Mouse (Mus musculus): ENCODE measurements around the gene Sec22b.

The Sec22b gene

DNA sequence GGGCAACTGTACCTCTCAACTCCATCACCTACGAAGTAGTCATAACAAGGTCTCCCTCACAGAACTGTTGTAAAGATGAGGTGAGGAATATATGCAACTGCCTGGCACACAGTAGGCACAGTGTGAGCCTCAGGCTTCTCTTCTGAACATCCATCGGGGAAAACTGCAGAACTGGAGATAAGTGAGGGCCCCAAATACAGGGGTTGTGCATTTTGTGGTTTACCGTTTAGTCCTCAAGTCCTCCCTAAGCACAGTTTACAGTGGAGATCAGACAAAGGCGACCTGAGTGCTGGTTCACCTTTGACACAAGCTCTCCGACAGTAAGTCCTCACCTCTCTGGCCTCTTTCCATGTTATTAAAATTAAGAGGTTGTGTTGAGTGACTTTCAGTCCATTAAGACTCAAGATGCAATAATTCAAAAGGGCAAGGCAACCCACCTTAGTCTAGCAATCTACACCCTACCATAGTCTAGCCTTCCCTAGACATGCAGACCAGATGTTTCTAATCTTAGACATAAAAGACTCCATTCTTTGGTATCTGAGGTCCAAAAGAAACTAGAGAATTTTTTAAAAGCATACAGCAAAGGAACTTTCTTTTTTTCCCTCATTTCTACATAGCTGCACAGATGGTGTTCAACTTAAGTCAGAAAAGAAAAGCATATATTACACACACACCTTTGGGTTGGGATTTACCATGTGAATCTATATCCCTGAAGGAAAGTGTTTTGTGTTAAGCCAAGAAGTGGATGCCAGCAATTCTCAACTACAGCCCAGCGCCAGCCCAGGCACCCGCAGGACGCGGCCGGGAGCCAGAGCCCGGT lies 40.7 kb downstream of the Sec22b start:
- no peak for DNase-seq

DNA sequence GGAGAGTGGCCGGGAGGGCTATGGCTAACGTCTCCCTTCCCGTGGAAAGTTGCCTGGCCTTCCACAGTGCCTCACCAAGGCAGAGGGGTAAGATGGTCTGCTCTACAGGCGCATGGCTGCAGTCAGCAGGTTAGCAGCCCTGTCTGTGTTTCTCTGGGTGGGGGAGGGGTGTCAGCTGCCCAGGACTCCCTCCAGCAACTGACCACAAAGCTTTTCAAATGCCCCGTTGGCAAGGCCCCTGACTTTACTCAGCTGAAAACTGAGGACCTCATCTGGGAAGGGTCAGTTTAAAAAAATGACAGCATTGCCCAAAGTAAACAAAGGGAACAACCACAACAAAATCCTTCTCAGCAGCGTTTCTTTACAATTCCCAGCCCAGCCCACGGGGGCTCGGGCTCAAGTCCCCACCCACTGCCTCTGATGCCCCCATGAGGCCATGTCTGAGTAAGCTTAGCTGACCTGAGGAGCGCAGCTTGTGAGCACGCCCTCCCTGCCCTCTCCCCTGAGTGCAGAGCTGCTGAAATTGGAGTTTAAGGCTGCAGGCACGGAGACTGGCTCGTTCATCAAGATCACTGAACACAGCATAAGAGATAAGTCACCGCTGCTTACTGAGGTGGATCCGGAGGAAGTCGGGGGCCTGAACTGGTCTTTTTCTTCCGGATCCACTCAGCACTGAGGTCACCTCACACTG lies 41.4 kb downstream of the Sec22b start:
- peak; percentile 38 for DNase-seq

DNA sequence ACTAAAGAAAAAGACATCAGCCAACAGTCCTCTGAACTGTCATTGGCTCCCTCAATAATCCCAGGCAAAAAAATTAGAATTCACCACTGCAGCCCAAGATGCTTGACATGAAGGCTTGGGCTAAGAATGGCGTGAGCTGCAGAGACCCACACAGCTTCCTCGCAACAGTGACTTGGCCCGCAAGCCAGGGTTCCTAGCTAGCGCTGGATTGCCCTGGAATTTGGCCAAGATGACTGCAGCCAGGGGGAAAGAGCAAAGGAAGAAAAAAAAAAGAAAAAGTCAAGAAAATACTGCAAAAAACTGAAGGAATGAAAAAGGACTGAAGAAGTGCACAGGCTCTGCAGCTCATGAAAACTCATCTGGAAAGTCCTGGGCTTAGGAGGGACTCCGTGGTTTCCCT lies 43.5 kb downstream of the Sec22b start:
- no peak for DNase-seq

DNA sequence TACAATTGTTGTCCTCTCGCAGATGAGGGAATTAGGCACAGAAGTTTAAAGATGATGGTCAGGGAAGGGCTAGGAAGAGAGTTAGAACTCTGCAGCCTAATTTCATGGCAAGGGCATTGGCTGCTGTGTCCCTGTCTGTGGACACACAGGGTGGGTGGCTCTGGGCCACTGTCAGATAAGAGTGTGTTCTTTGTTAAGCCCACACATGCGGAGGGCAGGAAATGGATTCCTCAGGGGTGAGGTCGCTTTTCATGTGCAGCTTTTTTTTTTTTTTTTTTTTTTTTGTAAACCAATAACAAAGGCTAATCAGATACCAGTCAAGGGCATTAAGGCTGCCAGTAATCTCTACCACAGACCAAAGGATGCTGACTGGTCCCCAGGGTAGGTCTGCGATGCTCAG lies 45.4 kb downstream of the Sec22b start:
- no peak for DNase-seq

DNA sequence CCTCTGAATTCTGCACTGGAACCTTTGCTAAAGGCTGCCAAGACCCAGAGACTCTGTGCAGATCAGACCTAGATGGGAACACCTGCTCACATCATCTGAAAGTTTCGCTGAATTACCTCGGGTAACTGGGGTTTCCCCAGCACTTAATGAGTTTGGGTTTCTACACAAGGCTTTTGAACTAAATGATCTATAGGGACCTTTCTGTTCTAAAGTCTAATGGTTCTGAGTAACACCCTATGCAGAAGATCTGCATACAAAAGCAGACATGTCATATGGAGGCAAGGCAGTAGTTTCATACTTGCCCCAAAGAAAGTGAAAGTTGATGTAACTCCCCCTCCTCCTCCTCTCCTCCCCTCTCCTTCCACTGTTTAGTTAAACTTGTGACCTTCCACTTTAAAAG lies 47.5 kb downstream of the Sec22b start:
- no peak for DNase-seq

DNA sequence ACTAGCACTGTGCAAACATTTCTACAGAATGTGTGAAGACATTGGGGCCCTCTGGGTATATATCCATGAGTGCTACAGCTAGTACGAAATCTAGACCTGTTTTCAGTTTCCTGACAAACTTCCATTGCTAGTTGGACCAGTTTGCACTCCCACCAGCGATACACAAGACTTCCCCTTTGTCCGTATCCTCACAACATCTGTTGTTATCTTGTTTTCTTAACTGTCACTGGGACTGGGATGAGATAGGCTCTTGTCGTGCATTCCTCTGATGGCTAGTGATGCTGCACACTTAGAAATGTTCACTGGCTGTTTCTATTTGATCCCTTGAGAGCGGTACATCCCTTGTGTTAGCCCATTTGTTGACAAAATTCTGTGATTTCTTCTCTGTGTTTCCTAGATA lies 49.0 kb downstream of the Sec22b start:
- DNase-seq, result no peak

DNA sequence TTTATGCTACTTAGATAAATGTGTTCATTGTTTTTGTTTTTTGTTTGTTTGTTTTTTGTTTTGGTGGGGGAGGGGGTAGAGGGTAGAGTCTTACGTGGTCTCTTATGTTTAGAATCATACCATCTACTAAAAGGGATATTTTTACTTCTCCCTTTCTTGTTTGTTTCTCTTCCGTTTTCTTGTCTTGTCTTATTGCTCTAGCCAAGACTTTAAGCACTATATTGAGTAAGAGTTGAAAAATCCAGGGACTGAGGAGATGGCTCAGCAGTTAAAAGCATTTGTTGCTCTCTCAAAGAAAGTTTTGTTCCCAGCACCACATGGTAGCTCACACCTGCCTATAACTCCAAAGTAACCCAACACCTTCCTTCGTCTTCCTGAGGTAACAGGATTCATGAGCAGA lies 50.1 kb downstream of the Sec22b start:
- DNase-seq, result no peak

DNA sequence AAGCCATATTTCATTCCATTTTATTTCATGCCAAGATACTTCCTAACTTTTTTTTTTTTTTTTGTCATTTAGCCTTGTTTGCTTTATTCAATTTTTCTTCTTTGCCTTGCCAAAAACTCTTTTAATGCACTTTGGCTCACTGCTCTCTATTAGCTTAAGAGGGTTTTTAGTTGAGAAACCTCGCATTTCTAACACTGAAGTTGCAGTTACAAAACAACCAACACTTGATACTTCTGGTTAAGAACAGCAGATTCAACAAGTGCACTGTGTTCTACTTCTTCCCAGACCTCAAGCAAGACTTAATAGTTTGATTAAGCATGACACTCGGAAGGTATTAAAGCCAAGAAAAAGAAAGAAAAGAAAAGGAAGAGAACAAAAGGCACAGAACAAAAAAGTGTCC lies 52.2 kb downstream of the Sec22b start:
- DNase-seq, result no peak

DNA sequence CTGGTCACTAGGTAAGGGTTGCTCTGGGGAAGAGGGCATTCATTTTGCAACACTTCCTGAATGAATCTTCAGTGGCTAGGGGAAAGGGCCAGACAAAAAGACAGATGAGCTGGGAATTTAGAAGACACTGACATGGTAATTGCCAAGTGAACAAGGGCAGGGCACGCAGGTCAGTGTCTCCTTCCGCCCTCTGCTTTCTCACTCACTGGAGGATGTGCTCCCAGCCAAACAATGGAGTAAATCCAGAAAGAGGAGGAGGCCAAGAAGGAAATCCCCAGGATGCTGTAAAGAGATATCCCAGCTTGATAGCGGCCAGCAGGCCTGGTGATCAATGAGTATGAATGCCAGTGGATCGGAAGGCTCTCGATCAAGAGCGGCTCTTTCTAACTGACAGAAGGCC lies 55.3 kb downstream of the Sec22b start:
- no peak for DNase-seq

DNA sequence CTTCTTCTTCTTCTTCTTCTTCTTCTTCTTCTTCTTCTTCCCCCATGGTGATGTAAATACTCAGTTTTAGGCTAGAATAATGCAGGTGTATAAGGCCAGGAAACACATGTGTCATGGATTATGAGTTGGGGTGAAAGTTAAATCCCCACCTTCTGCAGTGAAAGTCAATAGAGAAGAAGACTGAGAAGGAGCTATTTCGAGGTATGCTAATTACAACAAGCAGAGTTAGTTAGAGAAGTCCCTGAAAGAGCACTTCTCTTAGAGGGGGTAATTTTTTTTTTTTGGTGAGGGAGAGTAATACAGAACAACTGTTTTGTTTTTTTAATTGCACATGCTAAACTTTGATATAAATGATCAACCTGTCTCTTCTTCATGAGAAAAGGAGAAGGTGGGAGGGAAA lies 55.9 kb downstream of the Sec22b start:
- DNase-seq, result no peak

DNA sequence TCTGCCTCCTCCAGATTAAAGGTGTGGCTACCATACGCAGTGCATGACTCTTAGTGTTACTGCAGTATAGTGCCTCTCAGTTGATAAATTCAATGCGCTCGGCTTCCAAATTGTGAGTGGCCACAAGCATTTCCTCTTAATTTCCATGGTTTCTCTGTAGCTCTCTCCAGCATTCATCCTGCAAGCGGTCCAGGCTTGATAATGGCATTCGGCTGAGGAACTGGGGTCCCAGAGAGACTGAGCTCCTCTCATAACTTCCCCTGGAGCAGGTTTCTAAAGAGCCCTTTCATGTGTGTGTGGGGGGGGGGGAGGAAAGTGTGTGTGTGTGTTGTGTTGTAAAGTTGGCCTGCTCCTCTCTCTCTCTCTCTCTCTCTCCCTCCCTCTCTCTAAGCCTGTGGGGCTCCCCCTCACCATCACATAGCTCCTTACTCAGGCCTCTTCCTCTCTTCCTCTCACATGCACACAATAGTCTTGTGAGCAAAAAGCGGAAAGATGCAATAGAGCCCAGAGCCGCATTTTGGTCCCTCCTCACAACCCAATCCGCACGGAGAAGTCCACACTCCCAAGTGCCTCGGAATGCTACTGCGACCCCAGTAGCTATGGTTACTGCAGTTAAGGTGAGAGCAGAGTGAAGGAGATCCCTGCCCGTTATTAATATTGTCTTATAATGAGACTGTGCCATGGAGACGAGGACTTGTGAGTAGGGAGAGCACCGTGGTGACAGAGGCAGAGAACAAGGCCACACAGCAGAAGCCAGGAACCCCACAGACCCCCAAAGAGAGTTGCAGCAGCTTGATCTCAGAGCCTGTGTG lies 60.0 kb downstream of the Sec22b start:
- no peak for DNase-seq

DNA sequence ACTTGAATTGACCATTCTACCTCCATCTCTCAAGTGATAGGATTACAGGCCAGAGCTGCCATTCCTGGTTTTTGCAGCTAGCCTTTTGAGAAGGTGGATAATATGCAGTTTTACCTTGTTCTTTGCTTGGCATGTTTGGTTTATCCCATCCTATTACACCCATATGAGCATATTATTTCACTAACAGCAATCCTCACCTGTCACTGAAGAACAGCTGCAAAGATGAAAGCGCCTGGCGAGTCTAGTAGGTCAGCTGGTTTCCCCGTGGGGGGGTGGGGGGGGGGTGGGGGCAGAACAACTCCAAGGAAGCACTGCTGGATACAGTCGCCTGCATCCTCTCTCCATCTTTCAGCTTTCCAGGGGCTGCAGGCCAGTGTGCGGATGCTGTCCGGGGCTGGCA lies 61.0 kb downstream of the Sec22b start:
- no peak for DNase-seq

DNA sequence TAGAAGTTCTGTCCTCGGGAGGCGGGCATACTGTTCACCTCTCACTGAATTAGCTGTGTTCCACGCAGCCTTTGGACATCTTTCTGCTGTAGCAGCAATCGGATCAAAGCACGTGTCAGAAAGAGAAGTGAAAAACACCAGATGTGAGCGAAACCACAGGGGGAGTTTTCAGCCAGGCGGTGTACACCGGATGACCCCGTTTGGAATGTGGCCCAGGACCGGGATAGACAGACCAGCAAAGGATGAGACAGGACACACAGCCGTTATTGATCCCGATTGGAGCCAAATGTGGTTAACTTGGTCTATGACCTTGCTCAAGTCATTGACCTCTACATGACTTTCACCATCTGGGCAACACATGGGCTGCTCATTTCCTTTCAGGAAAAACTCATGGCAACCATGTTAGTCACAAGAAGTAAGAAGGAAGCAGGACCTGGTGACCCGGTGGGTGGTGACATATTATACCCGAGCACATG lies 63.9 kb downstream of the Sec22b start:
- DNase-seq, result no peak

DNA sequence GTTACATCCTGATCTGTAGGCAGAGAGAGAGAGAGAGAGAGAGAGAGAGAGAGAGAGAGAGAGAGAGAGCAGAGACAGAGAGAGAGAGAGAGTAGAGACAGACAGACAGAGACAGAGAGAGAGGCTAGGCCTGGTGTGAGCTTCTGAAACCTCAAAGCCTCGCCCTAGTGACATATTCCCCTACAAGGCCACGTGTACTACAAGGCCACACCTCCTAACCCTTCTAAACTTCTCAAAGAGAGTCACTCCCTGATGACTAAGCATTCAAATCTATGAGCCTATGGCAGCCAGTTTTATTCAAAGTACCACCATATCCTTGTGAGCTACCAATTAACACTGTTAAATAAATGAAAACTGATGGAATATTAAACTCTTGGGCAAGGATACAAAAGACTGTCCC lies 66.6 kb downstream of the Sec22b start:
- DNase-seq, result no peak

DNA sequence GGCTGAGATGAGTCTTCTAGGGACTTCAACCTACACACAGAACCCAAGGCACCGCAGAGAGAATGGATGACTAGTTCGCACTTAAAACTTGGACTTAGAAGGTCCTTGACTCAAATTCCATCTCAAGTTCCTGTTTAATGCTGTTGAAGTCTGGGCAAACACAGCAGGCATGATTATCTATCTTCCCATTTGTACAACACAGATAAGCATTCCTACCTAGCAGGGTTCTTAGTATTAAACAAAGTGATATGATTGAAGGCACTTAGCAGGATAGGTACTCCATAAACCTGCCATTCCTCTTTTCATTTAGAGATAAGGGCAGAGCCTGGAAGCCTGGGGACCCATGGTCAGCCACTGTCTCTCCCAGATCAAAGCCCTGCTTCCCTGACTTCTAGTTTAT lies 67.2 kb downstream of the Sec22b start:
- no peak for DNase-seq

DNA sequence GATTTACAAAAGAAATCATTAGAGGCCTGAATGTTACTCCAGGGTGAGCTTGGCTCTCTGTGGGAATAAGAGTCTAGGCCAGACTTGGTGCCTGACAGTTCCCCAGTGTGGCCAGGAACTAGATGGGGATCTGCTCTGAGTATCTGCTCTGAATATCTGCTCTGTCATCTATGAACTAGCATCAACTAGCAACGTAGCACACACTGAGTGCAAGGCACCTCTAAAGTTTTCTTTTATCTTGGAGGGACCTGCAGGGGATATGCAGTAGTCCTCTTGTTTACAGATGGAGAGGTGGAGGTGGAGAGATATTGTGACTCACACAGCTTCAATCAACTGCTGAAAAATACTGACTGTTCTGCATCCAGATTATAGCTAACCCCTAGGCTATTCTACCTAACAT lies 68.0 kb downstream of the Sec22b start:
- no peak for DNase-seq

DNA sequence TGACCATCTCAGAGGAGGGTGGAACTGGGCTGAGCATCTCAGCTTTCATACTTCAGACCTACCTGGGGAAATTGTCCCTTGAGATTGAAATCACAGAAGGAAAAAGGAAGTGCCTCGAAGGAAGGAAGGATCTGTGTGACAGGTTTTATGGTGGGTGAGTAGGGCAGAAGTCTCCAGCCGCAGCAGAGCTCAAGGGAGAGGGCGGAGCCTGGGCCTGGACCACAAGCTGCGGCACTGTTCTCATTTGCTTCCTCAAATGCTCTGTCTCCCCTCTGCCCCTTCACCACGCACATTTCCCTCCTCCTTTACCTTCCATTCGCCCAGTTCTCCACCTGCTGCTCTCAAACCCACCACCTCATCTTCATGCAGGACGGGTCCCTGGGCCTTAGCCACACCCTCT lies 70.1 kb downstream of the Sec22b start:
- no peak for DNase-seq

DNA sequence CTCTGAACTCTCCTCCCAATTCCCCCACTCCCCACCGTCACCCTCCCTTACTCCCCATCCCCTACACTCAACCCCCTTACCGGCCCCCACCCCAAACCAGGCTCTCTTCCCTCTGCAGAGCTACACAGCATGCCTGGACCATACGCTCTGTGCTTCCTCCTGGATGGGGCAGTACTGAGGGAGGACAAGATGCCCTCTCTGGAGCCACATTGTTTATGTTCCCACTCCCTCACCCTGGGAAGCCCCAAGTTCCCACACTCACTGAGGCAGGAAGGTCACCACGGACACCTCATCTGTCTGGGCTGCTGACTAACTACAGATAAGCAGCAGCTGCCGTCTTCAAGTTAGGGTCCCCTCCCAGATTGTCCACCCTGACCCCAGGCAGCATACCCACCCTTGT lies 71.2 kb downstream of the Sec22b start:
- DNase-seq, result no peak

DNA sequence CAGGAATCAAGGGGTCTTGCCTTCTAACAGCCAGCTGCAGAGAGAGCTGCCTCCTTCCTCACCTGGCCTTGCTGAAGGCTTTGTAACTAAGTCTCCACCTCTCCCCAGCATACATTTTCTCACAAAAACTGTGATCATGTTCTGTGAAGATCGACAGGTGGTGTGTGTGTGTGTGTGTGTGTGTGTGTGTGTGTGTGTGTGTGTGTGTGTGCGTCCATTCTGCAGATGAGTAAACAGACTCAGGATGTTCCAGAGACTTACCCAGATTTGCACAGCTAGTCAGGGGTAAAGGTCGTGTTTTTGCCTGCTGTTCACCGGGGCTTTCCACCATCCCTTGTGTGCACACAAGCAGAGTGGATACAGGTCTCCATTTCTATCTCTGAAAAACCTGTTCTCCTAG lies 71.7 kb downstream of the Sec22b start:
- no peak for DNase-seq

Data from right cerebral cortex, postnatal 4 days (tissue).